Comparison of ENCODE assay signal across 31 mouse cellular contexts in genomic region chr4:104766065-104766464, GRCm38 (mm10). TPM values are rescaled to one million over a fixed set of nuclear protein-coding genes. Genes with fewer than 3 reads are reported as not detected.
DNase-seq lines count a peak whose midpoint lies in the region; ATAC-seq and TF ChIP-seq lines count a peak whose summit lies in the region.
"Had no signal": no experiment of that assay in that cellular context is flagged by ENCODE, and none has a peak within 500 bp of the region (broad histone marks: within the 10 kb centered on the region; RNA-seq: fewer than 3 reads in every experiment).

C8b (plus strand) TSS chr4:104766317.

- no peak within 1 kb of the TSS for H3K4me2 ChIP-seq in midbrain, embryonic 11.5 days
- no peak within 1 kb of the TSS for H3K4me2 ChIP-seq in midbrain, embryonic 16.5 days (ENCODE audit: low read length)
- no peak within 1 kb of the TSS for H3K4me2 ChIP-seq in liver, embryonic 12.5 days
- peak within 1 kb of the TSS; percentile 22 for H3K4me2 ChIP-seq in liver, embryonic 14.5 days (ENCODE audit: low read depth)
- H3K4me2 ChIP-seq in liver, postnatal 0 days (ENCODE audit: low read depth, low read length): peak within 1 kb of the TSS; percentile 62
- H3K4me2 ChIP-seq: embryonic facial prominence, embryonic 13.5 days; forebrain, embryonic 12.5 days; heart, embryonic 11.5 days; hindbrain, embryonic 12.5 days; hindbrain, embryonic 15.5 days had no signal

- no peaks in the 10 kb centered on the region for H3K27me3 ChIP-seq in midbrain, embryonic 11.5 days (ENCODE audit: control insufficient read depth, insufficient read depth, low read length)
- no peaks in the 10 kb centered on the region for H3K27me3 ChIP-seq in midbrain, embryonic 16.5 days (ENCODE audit: control insufficient read depth, insufficient read depth, low read depth, low read length)
- no peaks in the 10 kb centered on the region for H3K27me3 ChIP-seq in liver, embryonic 12.5 days (replicated peaks)
- no peaks in the 10 kb centered on the region for H3K27me3 ChIP-seq in liver, embryonic 14.5 days (ENCODE audit: control insufficient read depth, insufficient read depth, low read length)
- H3K27me3 ChIP-seq in liver, postnatal 0 days (ENCODE audit: insufficient read depth, low read length): no peaks in the 10 kb centered on the region
- H3K27me3 ChIP-seq: hindbrain, embryonic 12.5 days; hindbrain, embryonic 15.5 days had no signal

- no peak within 1 kb of the TSS for H3K27ac ChIP-seq in midbrain, embryonic 11.5 days (ENCODE audit: low read depth, low read length)
- H3K27ac ChIP-seq in midbrain, embryonic 16.5 days (ENCODE audit: low read length): no peak within 1 kb of the TSS
- H3K27ac ChIP-seq in liver, embryonic 12.5 days: no peak within 1 kb of the TSS
- H3K27ac ChIP-seq in liver, embryonic 14.5 days: no peak within 1 kb of the TSS
- H3K27ac ChIP-seq in liver, postnatal 0 days (ENCODE audit: low read depth): peak within 1 kb of the TSS; percentile 60; the same call in 1 of the 2 replicates
- H3K27ac ChIP-seq: embryonic facial prominence, embryonic 10.5 days; embryonic facial prominence, embryonic 13.5 days; forebrain, embryonic 12.5 days; hindbrain, embryonic 12.5 days; hindbrain, embryonic 15.5 days had no signal

- no peak within 1 kb of the TSS for H3K4me3 ChIP-seq in midbrain, embryonic 11.5 days (ENCODE audit: low read depth, low read length)
- H3K4me3 ChIP-seq in midbrain, embryonic 16.5 days (ENCODE audit: low read depth, low read length): no peak within 1 kb of the TSS
- no peak within 1 kb of the TSS for H3K4me3 ChIP-seq in liver, embryonic 12.5 days
- peak within 1 kb of the TSS; percentile 14 to 24; a peak in 3 of 4 replicates for H3K4me3 ChIP-seq in liver, embryonic 14.5 days (ENCODE audit: insufficient read depth in 1 of 2, low read depth in 2 of 2, low read length in 2 of 2)
- peak within 1 kb of the TSS; percentile 18 for H3K4me3 ChIP-seq in liver, postnatal 0 days (ENCODE audit: low read depth, low read length)
- H3K4me3 ChIP-seq: embryonic facial prominence, embryonic 10.5 days; embryonic facial prominence, embryonic 13.5 days; erythroblast, embryonic 14.5 days; forebrain, embryonic 12.5 days; hindbrain, embryonic 12.5 days; hindbrain, embryonic 15.5 days had no signal

- no peak for ATAC-seq in midbrain, embryonic 11.5 days (ENCODE audit: low FRiP score)
- ATAC-seq in midbrain, embryonic 16.5 days: no peak
- ATAC-seq in liver, embryonic 12.5 days: peak; percentile 35; the same call in 1 of the 2 replicates
- peak; percentile 39; the same call in 1 of the 2 replicates for ATAC-seq in liver, embryonic 14.5 days (ENCODE audit: insufficient read depth)
- peak; percentile 86 for ATAC-seq in liver, postnatal 0 days
- ATAC-seq: CD4-positive, CD25-positive, alpha-beta regulatory T cell, adult 4 months; forebrain, embryonic 16.5 days had no signal

- H3K36me3 ChIP-seq in midbrain, embryonic 11.5 days (ENCODE audit: control insufficient read depth, insufficient read depth, low read length): no peaks in the 10 kb centered on the region
- no peaks in the 10 kb centered on the region for H3K36me3 ChIP-seq in midbrain, embryonic 16.5 days (ENCODE audit: control insufficient read depth, insufficient read depth, low read length)
- H3K36me3 ChIP-seq in liver, embryonic 12.5 days: no peaks in the 10 kb centered on the region
- no peaks in the 10 kb centered on the region for H3K36me3 ChIP-seq in liver, embryonic 14.5 days (replicated peaks; ENCODE audit: control insufficient read depth, insufficient read depth, low read depth)
- no peaks in the 10 kb centered on the region for H3K36me3 ChIP-seq in liver, postnatal 0 days (replicated peaks; ENCODE audit: insufficient read depth, low read length)
- H3K36me3 ChIP-seq: embryonic facial prominence, embryonic 10.5 days; embryonic facial prominence, embryonic 13.5 days; forebrain, embryonic 12.5 days; hindbrain, embryonic 12.5 days; hindbrain, embryonic 15.5 days had no signal

- peaks cover 4% of the 10 kb centered on the region; the same call in 1 of the 2 replicates for H3K4me1 ChIP-seq in midbrain, embryonic 11.5 days (ENCODE audit: control insufficient read depth, insufficient read depth, low read length)
- H3K4me1 ChIP-seq in midbrain, embryonic 16.5 days (ENCODE audit: control insufficient read depth, insufficient read depth, low read length): peaks cover 6% of the 10 kb centered on the region; the same call in 1 of the 2 replicates
- no peaks in the 10 kb centered on the region for H3K4me1 ChIP-seq in liver, embryonic 12.5 days
- peaks cover 0 to 2% of the 10 kb centered on the region in 2 experiments; a peak in 2 of 4 replicates for H3K4me1 ChIP-seq in liver, embryonic 14.5 days (replicated peaks; ENCODE audit: control insufficient read depth in 2 of 2, insufficient read depth in 2 of 2, low read length in 1 of 2)
- H3K4me1 ChIP-seq in liver, postnatal 0 days (ENCODE audit: insufficient read depth): no peaks in the 10 kb centered on the region

- no peak for TF ChIP-seq CTCF in liver, embryonic 14.5 days (IDR thresholded peaks at IDR 0.05; ENCODE audit: low read depth)
- TF ChIP-seq CTCF in liver, postnatal 0 days (IDR thresholded peaks at IDR 0.05; ENCODE audit: low read depth): no peak

- H3K9me3 ChIP-seq in midbrain, embryonic 11.5 days (ENCODE audit: control insufficient read depth, low read length): no peaks in the 10 kb centered on the region
- no peaks in the 10 kb centered on the region for H3K9me3 ChIP-seq in midbrain, embryonic 16.5 days (replicated peaks; ENCODE audit: control insufficient read depth, low read length, poor library complexity, severe bottlenecking)
- no peaks in the 10 kb centered on the region for H3K9me3 ChIP-seq in liver, embryonic 12.5 days (replicated peaks)
- H3K9me3 ChIP-seq in liver, embryonic 14.5 days (ENCODE audit: control insufficient read depth, low read length): no peaks in the 10 kb centered on the region
- no peaks in the 10 kb centered on the region for H3K9me3 ChIP-seq in liver, postnatal 0 days (ENCODE audit: low read length)
- H3K9me3 ChIP-seq: embryonic facial prominence, embryonic 10.5 days; embryonic facial prominence, embryonic 13.5 days; forebrain, embryonic 12.5 days; hindbrain, embryonic 15.5 days had no signal

- peak; percentile 35 for DNase-seq in midbrain, embryonic 11.5 days (ENCODE audit: low spot score, missing footprints)
- peak in 1 of 3 experiments; percentile 7 for DNase-seq in liver, embryonic 14.5 days (ENCODE audit: low read depth in 3 of 3, low spot score in 3 of 3)
- peak; percentile 22 for DNase-seq in liver, postnatal 0 days
- DNase-seq in cerebellum, adult 18-20 months: no peak
- no peak for DNase-seq in gastrocnemius, adult 8-10 months (ENCODE audit: low spot score in 2 of 2)
- DNase-seq in thymus, postnatal 36 days: no peak
- DNase-seq: adrenal gland, adult 2 months; adrenal gland, postnatal 25 days; cerebellum, adult 2 months; cerebellum, adult 9-11 months; cerebellum, postnatal 25 days; gastrocnemius, postnatal 14 days had no signal

- TF ChIP-seq EP300 in liver, embryonic 14.5 days (IDR thresholded peaks at IDR 0.05; ENCODE audit: low read depth): no peak
- TF ChIP-seq EP300 in liver, postnatal 0 days (IDR thresholded peaks at IDR 0.05; ENCODE audit: low read depth): no peak

- WGBS in midbrain, embryonic 11.5 days: 98% methylated on average over 8 of the region's 8 CpGs
- WGBS in midbrain, embryonic 16.5 days: 91% methylated on average over 8 of the region's 8 CpGs
- 73% methylated on average over 8 of the region's 8 CpGs for WGBS in liver, embryonic 12.5 days (ENCODE audit: insufficient replicate concordance)
- 60% methylated on average over 8 of the region's 8 CpGs for WGBS in liver, embryonic 14.5 days (ENCODE audit: insufficient replicate concordance)
- 58% methylated on average over 8 of the region's 8 CpGs for WGBS in liver, postnatal 0 days (ENCODE audit: insufficient replicate concordance)

- no peak within 1 kb of the TSS for H3K9ac ChIP-seq in midbrain, embryonic 11.5 days (ENCODE audit: low read length)
- H3K9ac ChIP-seq in midbrain, embryonic 16.5 days (ENCODE audit: low read depth, low read length): no peak within 1 kb of the TSS
- H3K9ac ChIP-seq in liver, embryonic 12.5 days: no peak within 1 kb of the TSS
- H3K9ac ChIP-seq in liver, embryonic 14.5 days (replicated peaks): no peak within 1 kb of the TSS
- H3K9ac ChIP-seq in liver, postnatal 0 days (replicated peaks): 0 out of 2 replicates have a peak within 1 kb of the TSS, but pooled peaks have one; percentile 11
- H3K9ac ChIP-seq: embryonic facial prominence, embryonic 13.5 days; forebrain, embryonic 12.5 days; hindbrain, embryonic 12.5 days; hindbrain, embryonic 15.5 days had no signal

RNA-seq across cellular contexts. Expression of gene C8b, which starts in this region (rescaled TPM):
- polyA plus RNA-seq in midbrain, embryonic 11.5 days (2014; fragmentation: Nextera tagmentation; extraction: Ambion mirVana): not detected in 2 replicates
- not detected in 2 replicates for polyA plus RNA-seq in midbrain, embryonic 16.5 days (2015; fragmentation: Nextera tagmentation; extraction: Ambion mirVana)
- polyA plus RNA-seq in liver, embryonic 12.5 days (2016; fragmentation: Nextera tagmentation; extraction: Ambion mirVana): 5.3 and 5.7 TPM in 2 replicates
- polyA plus RNA-seq in liver, embryonic 14.5 days (2012; rRNA removed): 16.5 and 21.8 TPM in 2 replicates
- polyA plus RNA-seq in liver, embryonic 14.5 days (2014; fragmentation: Nextera tagmentation; extraction: Ambion mirVana): 28.4 and 29.1 TPM in 2 replicates
- polyA plus RNA-seq in liver, postnatal 0 days (2015; fragmentation: Nextera tagmentation; extraction: Ambion mirVana): 79.2 and 81.8 TPM in 2 replicates
- not detected for total RNA-seq in gastrocnemius, adult 8-10 months (2022)
- total RNA-seq: common myeloid progenitor, adult 5-6 weeks; gastrocnemius, postnatal 14 days; heart, adult 8-10 months; heart, postnatal 25 days; hematopoietic stem cell, adult 5-6 weeks; MEL had no signal
- polyA plus RNA-seq: C2C12; CD4-positive, CD25-positive, alpha-beta regulatory T cell, adult 4 months; cerebellum, adult 2 months; embryonic facial prominence, embryonic 13.5 days; erythroblast, embryonic 14.5 days; forebrain, embryonic 12.5 days; heart, embryonic 14.5 days; heart, postnatal 0 days; hindbrain, embryonic 12.5 days had no signal

Comparison
In these comparisons a context has a peak if more than half of its experiments do, and no peak if none do; other contexts are left out.
1. H3K4me2 ChIP-seq: peak in liver, embryonic 14.5 days (single experiment) and liver, postnatal 0 days (single experiment); none in midbrain, embryonic 11.5 days (single experiment), midbrain, embryonic 16.5 days (single experiment) and liver, embryonic 12.5 days (single experiment).
2. H3K4me3 ChIP-seq: peak in liver, embryonic 14.5 days (2 of 2) and liver, postnatal 0 days (single experiment); none in midbrain, embryonic 11.5 days (single experiment), midbrain, embryonic 16.5 days (single experiment) and liver, embryonic 12.5 days (single experiment).
3. Peak in DNase-seq in midbrain, embryonic 11.5 days; RNA of the gene not detected or under 1 TPM.
4. ATAC-seq: peak in liver, embryonic 12.5 days (single experiment), liver, embryonic 14.5 days (single experiment) and liver, postnatal 0 days (single experiment); none in midbrain, embryonic 11.5 days (single experiment) and midbrain, embryonic 16.5 days (single experiment).